16 mouse cellular contexts compared by ENCODE assay signal in genomic region chr9:78293683-78294082, GRCm38 (mm10). TPM values are rescaled to one million over a fixed set of nuclear protein-coding genes. Genes with fewer than 3 reads are reported as not detected.
DNase-seq lines count a peak whose midpoint lies in the region; ATAC-seq and TF ChIP-seq lines count a peak whose summit lies in the region.
"Not testable (repeated sequence)": the region's sequence is repeated elsewhere in the genome, so short reads cannot be mapped to it uniquely, and the experiment has no call there.
"Had no signal": no experiment of that assay in that cellular context is flagged by ENCODE, and none has a peak within 500 bp of the region (broad histone marks: within the 10 kb centered on the region; RNA-seq: fewer than 3 reads in every experiment).

No protein-coding gene starts in this region.

- 39% methylated on average over 1 of the region's 1 CpGs for WGBS in kidney, adult 2 months
- WGBS in kidney, embryonic 16.5 days = 89% methylated on average over 1 of the region's 1 CpGs

- not testable (repeated sequence) for H3K9me3 ChIP-seq in kidney, embryonic 16.5 days (ENCODE audit: low read length)

- TF ChIP-seq POLR2A in kidney, adult 2 months (IDR thresholded peaks at IDR 0.05; ENCODE audit: low read depth, low read length) = not testable (repeated sequence)

- not testable (repeated sequence) for H3K4me2 ChIP-seq in kidney, embryonic 16.5 days (replicated peaks; ENCODE audit: low read depth, low read length)

- peak; percentile 47 for DNase-seq in kidney, adult 11 months
- DNase-seq in kidney, adult 2 months = peak; percentile 51
- peak; percentile 37 for DNase-seq in kidney, adult 9 months
- DNase-seq in kidney, postnatal 14 days = peak; percentile 5
- peak; percentile 23 to 53 for DNase-seq in kidney, postnatal 36 days

- H3K27ac ChIP-seq in kidney, adult 2 months (ENCODE audit: insufficient read depth, low read depth, low read length); kidney, embryonic 16.5 days (ENCODE audit: low read length): not testable (repeated sequence)

- not testable (repeated sequence) for TF ChIP-seq CTCF in kidney, adult 2 months (conservative IDR thresholded peaks at IDR 0.05; ENCODE audit: insufficient read depth, insufficient read length, low read depth, low read length)

- not testable (repeated sequence) for H3K4me1 ChIP-seq in kidney, adult 2 months (ENCODE audit: control insufficient read depth, insufficient read depth, low read length); kidney, embryonic 16.5 days (ENCODE audit: insufficient read depth, low read length)

- H3K9ac ChIP-seq in kidney, embryonic 16.5 days (replicated peaks; ENCODE audit: low read length) = not testable (repeated sequence)

- not testable (repeated sequence) for H3K27me3 ChIP-seq in kidney, adult 2 months (replicated peaks; ENCODE audit: control insufficient read depth, insufficient read depth, low read length); kidney, embryonic 16.5 days (ENCODE audit: insufficient read depth, low read length)

- ATAC-seq in kidney, embryonic 16.5 days (ENCODE audit: low FRiP score, low TSS enrichment) = peak; percentile 87

- not testable (repeated sequence) for H3K4me3 ChIP-seq in kidney, adult 2 months (ENCODE audit: insufficient read depth, low read depth, low read length); kidney, embryonic 16.5 days (ENCODE audit: low read length)

- H3K36me3 ChIP-seq in kidney, adult 2 months (ENCODE audit: control insufficient read depth, insufficient read depth, low read length); kidney, embryonic 16.5 days (ENCODE audit: insufficient read depth, low read length): not testable (repeated sequence)

RNA-seq across cellular contexts. Expression of gene Gm10639, which starts 4.0 kb away (rescaled TPM):
- 20.6 and 30.8 TPM in 2 replicates for polyA plus RNA-seq in kidney, adult 2 months (2012; rRNA removed)
- 30.2 and 34.9 TPM in 2 replicates for polyA plus RNA-seq in kidney, embryonic 16.5 days (2015; fragmentation: Nextera tagmentation; extraction: Ambion mirVana)
- polyA plus RNA-seq: activated CD4-positive, CD25-positive, alpha-beta regulatory T cell, adult 4 months; cerebellum, adult 2 months; cortical plate, adult 2 months; embryonic facial prominence, embryonic 10.5 days; embryonic facial prominence, embryonic 12.5 days; embryonic facial prominence, embryonic 14.5 days; forebrain, embryonic 11.5 days; forebrain, embryonic 13.5 days; forebrain, embryonic 15.5 days had no signal

RNA-seq across cellular contexts. Expression of gene Omt2a, which starts 20.9 kb away (rescaled TPM):
- polyA plus RNA-seq in kidney, adult 2 months (2012; rRNA removed) = not detected in 2 replicates
- not detected in 2 replicates for polyA plus RNA-seq in kidney, embryonic 16.5 days (2015; fragmentation: Nextera tagmentation; extraction: Ambion mirVana)
- polyA plus RNA-seq: activated CD4-positive, CD25-positive, alpha-beta regulatory T cell, adult 4 months; C2C12; cerebellum, adult 2 months; cortical plate, adult 2 months; embryonic facial prominence, embryonic 10.5 days; embryonic facial prominence, embryonic 12.5 days; embryonic facial prominence, embryonic 14.5 days; forebrain, embryonic 11.5 days; forebrain, embryonic 13.5 days; forebrain, embryonic 15.5 days had no signal

RNA-seq across cellular contexts. Expression of gene Omt2b, which starts 33.7 kb away (rescaled TPM):
- not detected in 2 replicates for polyA plus RNA-seq in kidney, adult 2 months (2012; rRNA removed)
- polyA plus RNA-seq in kidney, embryonic 16.5 days (2015; fragmentation: Nextera tagmentation; extraction: Ambion mirVana) = not detected in 2 replicates
- polyA plus RNA-seq: activated CD4-positive, CD25-positive, alpha-beta regulatory T cell, adult 4 months; C2C12; cerebellum, adult 2 months; cortical plate, adult 2 months; embryonic facial prominence, embryonic 10.5 days; embryonic facial prominence, embryonic 12.5 days; embryonic facial prominence, embryonic 14.5 days; forebrain, embryonic 11.5 days; forebrain, embryonic 13.5 days; forebrain, embryonic 15.5 days had no signal

RNA-seq across cellular contexts. Expression of gene Gm3776, which starts 36.8 kb away (rescaled TPM):
- polyA plus RNA-seq in kidney, adult 2 months (2012; rRNA removed) = 0.67 and 0.80 TPM in 2 replicates
- 0.58 and 1.5 TPM in 2 replicates for polyA plus RNA-seq in kidney, embryonic 16.5 days (2015; fragmentation: Nextera tagmentation; extraction: Ambion mirVana)
- polyA plus RNA-seq: activated CD4-positive, CD25-positive, alpha-beta regulatory T cell, adult 4 months; cerebellum, adult 2 months; cortical plate, adult 2 months; embryonic facial prominence, embryonic 10.5 days; forebrain, embryonic 11.5 days; forebrain, embryonic 13.5 days; forebrain, embryonic 15.5 days had no signal
